Mouse (Mus musculus) ES-Bruce4 (cell line): ENCODE results near the gene Thsd1. TPM values are rescaled to one million over a fixed set of nuclear protein-coding genes. Genes with fewer than 3 reads are reported as not detected.

ENCODE experiments used
- H3K27ac ChIP-seq: 2 replicates; pipeline ENCODE4 v1.5.1; 2012; ENCODE audit warnings: low read length, inconsistent platforms; ENCODE audit not compliant: insufficient read depth
- H3K27me3 ChIP-seq: 2 replicates; pipeline ENCODE4 v1.6.1; 2012; ENCODE audit warnings: mild to moderate bottlenecking, low read length, inconsistent platforms; ENCODE audit not compliant: control insufficient read depth, poor library complexity, insufficient read depth, severe bottlenecking
- H3K36me3 ChIP-seq: 2 replicates; pipeline ENCODE4 v1.6.1; 2012; ENCODE audit warnings: inconsistent platforms, mild to moderate bottlenecking, low read length, moderate library complexity; ENCODE audit not compliant: control insufficient read depth, poor library complexity, insufficient read depth, severe bottlenecking
- H3K4me1 ChIP-seq: one replicate; pipeline ENCODE4 v1.8.1; 2011; ENCODE audit warnings: low read length; ENCODE audit not compliant: control insufficient read depth, insufficient read depth
- H3K4me3 ChIP-seq: 2 replicates; pipeline ENCODE4 v1.5.1; 2011; ENCODE audit warnings: low read depth, mild to moderate bottlenecking, low read length
- H3K9ac ChIP-seq: 2 replicates; pipeline ENCODE4 v1.6.1; 2012; ENCODE audit warnings: low read depth, mild to moderate bottlenecking, inconsistent platforms; ENCODE audit not compliant: poor library complexity, severe bottlenecking
- H3K9me3 ChIP-seq: replicated peaks from 2 replicates; pipeline ENCODE4 v1.6.1; 2012; ENCODE audit warnings: mild to moderate bottlenecking, low read length, inconsistent platforms; ENCODE audit not compliant: control insufficient read depth, poor library complexity, insufficient read depth, severe bottlenecking
- CTCF ChIP-seq: IDR thresholded peaks from one replicate; pipeline ENCODE4 v1.8.1; 2011; ENCODE audit warnings: low read depth, low read length
- EP300 ChIP-seq: IDR thresholded peaks from 2 replicates; pipeline ENCODE4 v1.6.1; 2011; ENCODE audit warnings: low read depth, low read length; ENCODE audit not compliant: insufficient read depth
- POLR2A ChIP-seq: IDR thresholded peaks from one replicate; pipeline ENCODE4 v1.8.1; 2011; ENCODE audit warnings: low read length; ENCODE audit not compliant: insufficient read depth
- polyA plus RNA-seq: library from polyadenylated mRNA; stranded (reverse); fragments of >200 nt; gene quantifications from 2 replicates; pipeline ENCODE4 v1.2.4, GENCODE M21; 2011; ENCODE audit warnings: low read depth; ENCODE audit not compliant: missing spikeins, insufficient read depth, insufficient read length

Gene Thsd1
- polyA plus RNA-seq, 1 experiment = 0.63 TPM

GRCm38 (mm10) chr8:22197914-22198313 is 29.2 kb upstream of the Thsd1 start:
- Histone ChIP-seq H3K4me3 (no peak overlapping the region), H3K9me3 (no peaks in the 10 kb centered on the region), H3K27ac (no peak overlapping the region), H3K4me1 (no peaks in the 10 kb centered on the region), H3K27me3 (no peaks in the 10 kb centered on the region), H3K36me3 (peaks cover 14% of the 10 kb centered on the region), H3K9ac (no peak overlapping the region)
- TF ChIP-seq CTCF (no peak), POLR2A (no peak), EP300 (no peak)

GRCm38 (mm10) chr8:22199481-22199880 is 27.6 kb upstream of the Thsd1 start:
- no peak overlapping the region for H3K9ac ChIP-seq
- no peak overlapping the region for H3K27ac ChIP-seq
- H3K27me3 ChIP-seq = no peaks in the 10 kb centered on the region
- no peaks in the 10 kb centered on the region for H3K4me1 ChIP-seq
- H3K4me3 ChIP-seq = no peak overlapping the region
- TF ChIP-seq CTCF (peak; percentile 35), EP300 (no peak)
- no peaks in the 10 kb centered on the region for H3K9me3 ChIP-seq
- H3K36me3 ChIP-seq = peaks cover 14% of the 10 kb centered on the region

GRCm38 (mm10) chr8:22207535-22207934 is 19.6 kb upstream of the Thsd1 start:
- H3K9ac ChIP-seq = no peak overlapping the region
- no peak overlapping the region for H3K27ac ChIP-seq
- H3K9me3 ChIP-seq = no peaks in the 10 kb centered on the region
- no peaks in the 10 kb centered on the region for H3K4me1 ChIP-seq
- H3K36me3 ChIP-seq = peaks cover 31% of the 10 kb centered on the region
- no peak overlapping the region for H3K4me3 ChIP-seq
- TF ChIP-seq CTCF = no peak
- no peak for TF ChIP-seq POLR2A
- TF ChIP-seq EP300 = no peak
- no peaks in the 10 kb centered on the region for H3K27me3 ChIP-seq

GRCm38 (mm10) chr8:22209012-22209411 is 18.1 kb upstream of the Thsd1 start:
- H3K27me3 ChIP-seq = no peaks in the 10 kb centered on the region
- no peaks in the 10 kb centered on the region for H3K4me1 ChIP-seq
- H3K27ac ChIP-seq = no peak overlapping the region
- H3K36me3 ChIP-seq = peaks cover 30% of the 10 kb centered on the region
- no peak overlapping the region for H3K4me3 ChIP-seq
- H3K9ac ChIP-seq = no peak overlapping the region
- no peaks in the 10 kb centered on the region for H3K9me3 ChIP-seq
- TF ChIP-seq CTCF (no peak), EP300 (no peak), POLR2A (no peak)

DNA sequence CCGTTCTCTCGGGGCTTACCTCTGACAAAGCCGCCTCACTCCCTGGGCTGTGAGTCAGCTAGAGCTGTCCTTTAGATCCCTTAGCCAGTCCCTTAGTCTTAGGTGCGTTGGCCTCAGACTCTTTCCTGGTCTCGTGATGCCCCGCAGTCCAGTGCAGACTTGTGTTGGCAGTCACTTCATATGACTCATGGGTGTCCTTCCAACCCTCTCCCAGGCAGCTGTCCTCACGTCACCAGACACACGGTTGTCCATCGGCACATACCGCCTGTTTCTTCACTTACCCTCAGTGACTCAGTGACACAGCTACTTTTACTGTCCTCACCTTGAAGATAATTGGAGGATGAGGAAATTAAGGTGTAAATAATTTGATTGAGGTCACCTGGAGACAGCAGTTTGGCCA is 12.3 kb upstream of the Thsd1 start:
- Histone ChIP-seq H3K36me3 (peaks cover 29% of the 10 kb centered on the region), H3K27ac (no peak overlapping the region), H3K9me3 (no peaks in the 10 kb centered on the region), H3K4me1 (no peaks in the 10 kb centered on the region), H3K9ac (no peak overlapping the region), H3K4me3 (no peak overlapping the region), H3K27me3 (no peaks in the 10 kb centered on the region)
- no peak for TF ChIP-seq CTCF

DNA sequence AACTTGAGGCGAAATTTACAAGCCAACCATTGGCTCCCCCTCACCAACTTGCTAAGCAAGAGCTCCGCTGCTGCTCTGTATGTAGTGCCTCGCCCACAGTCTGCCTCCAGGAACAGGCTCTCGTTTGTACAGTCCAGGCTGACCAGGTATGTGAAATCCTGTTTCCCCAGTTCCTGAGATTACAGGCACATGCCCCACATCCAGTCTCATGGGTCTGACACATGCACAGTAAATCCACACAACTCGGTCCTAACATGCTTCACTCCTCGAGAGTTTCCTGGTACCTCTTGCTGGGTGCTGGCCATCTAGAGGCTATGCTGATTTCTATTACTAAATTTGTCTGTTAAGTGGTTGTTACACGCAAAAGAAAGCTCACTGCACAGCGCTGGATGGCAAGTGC is 752 bp upstream of the Thsd1 start:
- H3K36me3 ChIP-seq = no peaks in the 10 kb centered on the region; the same call in 1 of the 2 replicates
- TF ChIP-seq EP300 (no peak), POLR2A (no peak), CTCF (no peak)
- H3K27ac ChIP-seq = no peak overlapping the region
- no peaks in the 10 kb centered on the region for H3K9me3 ChIP-seq
- peaks cover 2% of the 10 kb centered on the region; the same call in 1 of the 2 replicates for H3K27me3 ChIP-seq
- no peaks in the 10 kb centered on the region for H3K4me1 ChIP-seq
- no peak overlapping the region for H3K9ac ChIP-seq
- H3K4me3 ChIP-seq = no peak overlapping the region
